Mouse (Mus musculus) layer of hippocampus, adult 2 months (tissue): Measurements from ENCODE around the gene Cdh6. TPM values are rescaled to one million over a fixed set of nuclear protein-coding genes. Genes with fewer than 3 reads are reported as not detected.

Source experiments
- DNase-seq, 2 experiments: peaks; one replicate each; pipeline ENCODE4 v3.0.0; 2022; ENCODE audit warnings: low spot score in 2 of 2
- H3K27ac ChIP-seq: fragments of 200-600 bp; 2 replicates; pipeline ENCODE4 v1.8.1; 2022
- H3K4me3 ChIP-seq: fragments of 200-600 bp; 2 replicates; pipeline ENCODE4 v1.8.1; 2022; ENCODE audit warnings: mild to moderate bottlenecking
- CTCF ChIP-seq: fragments of 200-600 bp; conservative IDR thresholded peaks from 2 replicates; pipeline ENCODE4 v1.8.1; 2022; ENCODE audit warnings: antibody characterized with exemption, mild to moderate bottlenecking, moderate library complexity
- total RNA-seq, 2 experiments: library from RNA; stranded (reverse); gene quantifications; 2 replicates each; pipeline ENCODE4 v1.2.3; 2021

Cdh6 gene
- total RNA-seq, 2 experiments from 2014 or later, result 4.8 to 4.9 TPM

- no peak overlapping the region for H3K4me3 ChIP-seq
- TF ChIP-seq CTCF, result no peak
- no peak for DNase-seq
- H3K27ac ChIP-seq, result no peak overlapping the region
These were observed 178.7 kb downstream of the Cdh6 start for GRCm38 (mm10) chr15:12994563-12995359.
